Mouse (Mus musculus) brain, embryonic 18.5 days (tissue): ENCODE results near the gene Smad1.

Experiments used
- DNase-seq: peaks from one replicate; pipeline ENCODE4 v3.0.0-alpha.2; 2012; ENCODE audit warnings: low read depth, low spot score

Gene Smad1

GRCm38 (mm10) chr8:79382857-79383262, 16.5 kb downstream of the Smad1 start:
- DNase-seq = no peak

- no peak for DNase-seq
These were observed 17.5 kb downstream of the Smad1 start for GRCm38 (mm10) chr8:79381771-79382170.

GRCm38 (mm10) chr8:79380386-79380785, 18.9 kb downstream of the Smad1 start:
- no peak for DNase-seq

GRCm38 (mm10) chr8:79379971-79380370, 19.3 kb downstream of the Smad1 start:
- DNase-seq = no peak

DNA sequence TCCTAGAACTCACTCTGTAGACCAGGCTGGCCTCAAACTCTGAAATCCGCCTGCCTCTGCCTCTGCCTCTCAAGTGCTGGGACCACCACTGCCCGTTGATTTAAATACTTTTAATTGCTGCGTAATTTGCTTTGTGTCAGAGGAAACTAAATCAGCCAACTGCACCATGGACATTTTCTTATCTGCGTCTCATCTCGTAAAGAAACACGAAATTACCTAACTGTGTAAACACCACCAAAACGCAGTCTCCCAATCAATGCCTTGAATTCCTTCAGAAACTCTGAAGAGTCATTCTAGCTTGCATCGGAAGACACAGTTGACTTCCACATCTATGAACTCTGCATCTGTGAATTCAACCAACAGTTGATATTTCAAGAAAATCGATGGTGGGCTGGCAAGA, 22.7 kb downstream of the Smad1 start:
- no peak for DNase-seq

DNA sequence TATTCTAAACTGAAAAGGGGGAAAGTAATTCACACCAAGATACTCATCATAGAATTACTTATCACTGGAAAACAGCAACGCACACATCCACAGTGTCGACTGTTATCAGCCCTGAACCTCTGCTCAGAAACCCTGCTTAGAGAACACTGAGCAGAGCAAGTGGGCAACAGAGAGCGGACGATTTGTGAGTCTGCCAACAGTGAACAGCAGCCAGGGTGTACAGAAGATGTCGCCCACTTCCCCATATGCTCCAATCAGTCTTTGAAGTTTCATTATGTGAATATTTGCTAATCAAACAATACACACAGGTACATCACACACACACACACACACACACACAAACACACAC, 23.6 kb downstream of the Smad1 start:
- no peak for DNase-seq

- DNase-seq = no peak
These were observed 24.1 kb downstream of the Smad1 start for GRCm38 (mm10) chr8:79375074-79375774.

- DNase-seq = no peak
These were observed 24.9 kb downstream of the Smad1 start for GRCm38 (mm10) chr8:79374410-79374809.

GRCm38 (mm10) chr8:79373563-79373962, 25.8 kb downstream of the Smad1 start:
- DNase-seq = no peak

- DNase-seq = no peak
These were observed 26.4 kb downstream of the Smad1 start for GRCm38 (mm10) chr8:79372960-79373359.

- DNase-seq = no peak
These were observed 26.8 kb downstream of the Smad1 start for GRCm38 (mm10) chr8:79372521-79372920.

DNA sequence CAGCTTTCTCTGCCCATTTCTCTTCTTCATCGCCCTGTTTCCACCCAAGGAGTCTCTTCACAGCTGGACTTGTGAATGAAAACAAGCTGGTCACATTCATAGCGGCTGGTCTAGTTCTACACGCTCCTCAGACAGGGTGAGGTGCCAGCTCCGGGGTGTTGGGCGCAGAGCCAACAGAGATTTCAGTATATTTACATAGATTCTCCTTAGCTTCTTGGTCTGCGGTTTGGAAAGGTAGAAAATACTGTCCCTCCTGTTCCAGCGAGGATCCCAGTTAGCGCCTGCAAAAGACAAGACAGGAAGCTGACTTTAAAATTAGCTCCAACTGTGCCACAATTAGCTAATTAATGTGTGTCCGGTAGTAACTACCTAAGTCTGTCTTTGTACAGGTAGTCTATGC, 27.2 kb downstream of the Smad1 start:
- no peak for DNase-seq

DNA sequence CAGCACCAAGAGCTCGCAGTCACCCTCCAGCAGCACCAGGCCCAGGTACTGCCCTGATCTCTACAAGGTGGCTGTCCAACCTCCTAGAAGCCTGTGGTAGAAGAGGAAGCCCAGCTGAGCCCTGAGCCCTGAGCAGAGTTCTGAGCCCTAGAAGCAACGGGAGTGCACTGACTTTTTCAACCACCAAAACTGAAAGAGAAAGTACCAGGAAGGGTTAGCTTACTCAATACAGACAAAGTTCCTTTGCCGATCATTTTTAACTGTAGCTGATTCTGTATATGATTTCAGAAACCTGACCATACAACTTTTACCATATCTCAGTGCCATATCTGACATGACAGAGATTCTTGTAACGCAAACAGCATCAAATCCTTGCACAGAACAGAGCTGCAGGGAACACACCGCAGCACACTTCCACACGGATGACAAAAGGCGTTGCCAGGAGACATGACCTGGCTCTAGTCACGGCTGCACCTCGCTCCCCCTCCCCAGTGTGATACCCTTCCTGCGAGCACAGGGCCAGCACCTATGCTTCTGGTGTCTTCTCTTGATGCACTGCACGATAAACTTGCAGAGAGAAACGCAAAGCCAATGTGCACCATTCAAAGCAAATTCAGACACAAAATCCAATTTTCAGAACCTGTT, 28.6 kb downstream of the Smad1 start:
- no peak for DNase-seq

GRCm38 (mm10) chr8:79369163-79369562, 30.2 kb downstream of the Smad1 start:
- no peak for DNase-seq

GRCm38 (mm10) chr8:79367959-79368358, 31.4 kb downstream of the Smad1 start:
- no peak for DNase-seq

DNA sequence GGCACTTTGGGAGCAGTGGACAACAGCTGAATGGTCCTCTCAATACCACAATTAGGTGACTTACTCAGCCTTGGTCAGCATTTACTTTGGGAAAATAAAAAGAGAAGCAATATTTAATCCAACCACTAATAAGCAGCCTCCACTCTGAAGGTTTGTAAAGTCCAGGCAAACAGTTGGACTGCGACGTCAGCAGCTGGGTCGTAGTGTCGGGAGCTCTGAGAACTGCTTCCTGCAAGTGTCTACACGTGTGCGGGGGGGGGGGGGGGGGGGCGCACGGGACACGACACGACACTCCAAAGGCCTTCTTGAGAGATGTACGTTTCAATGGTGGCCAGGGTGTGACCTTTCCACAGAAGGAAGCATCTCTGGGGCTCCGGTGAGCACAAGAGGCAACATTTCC, 32.0 kb downstream of the Smad1 start:
- no peak for DNase-seq

- no peak for DNase-seq
These were observed 33.1 kb downstream of the Smad1 start for GRCm38 (mm10) chr8:79366227-79366626.

GRCm38 (mm10) chr8:79365707-79366106, 33.6 kb downstream of the Smad1 start:
- no peak for DNase-seq

GRCm38 (mm10) chr8:79364806-79365205, 34.5 kb downstream of the Smad1 start:
- no peak for DNase-seq

- no peak for DNase-seq
These were observed 36.9 kb downstream of the Smad1 start for GRCm38 (mm10) chr8:79362430-79362829.

DNA sequence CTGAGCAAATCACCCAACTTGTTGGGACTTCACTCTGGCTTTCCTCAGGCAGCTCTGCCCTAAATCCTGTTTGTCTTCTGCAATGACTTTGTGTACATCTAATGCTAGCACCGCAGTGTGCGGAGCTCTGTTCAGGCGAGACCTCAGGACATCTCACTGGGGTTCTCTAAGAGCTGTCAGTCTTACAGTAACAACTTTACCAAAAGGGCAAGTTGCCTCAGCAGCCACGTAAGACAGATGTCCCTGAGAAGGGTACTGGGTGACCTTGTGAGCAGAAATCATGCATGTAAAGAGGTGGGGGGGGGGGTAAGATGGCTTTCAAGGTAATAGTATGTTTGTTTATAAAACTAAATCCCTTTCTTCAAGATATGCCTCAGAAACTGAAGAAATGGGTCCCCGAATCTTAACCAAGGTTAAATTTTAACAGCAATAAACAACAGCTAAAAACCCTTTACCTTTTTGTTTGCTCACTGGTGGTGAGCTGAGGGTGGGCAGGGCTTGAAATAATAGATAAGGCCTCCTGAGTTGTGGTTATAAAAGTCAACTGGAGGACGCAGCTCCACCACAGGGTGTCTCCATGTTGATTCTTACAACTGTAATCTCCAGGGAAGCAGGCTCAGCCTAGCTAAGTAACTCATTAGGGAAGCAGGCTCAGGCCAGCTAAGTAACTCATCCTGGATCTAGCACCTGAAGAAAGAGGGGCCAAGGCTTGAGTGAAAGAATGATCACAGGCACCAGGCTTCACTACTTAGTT, 38.4 kb downstream of the Smad1 start:
- no peak for DNase-seq

GRCm38 (mm10) chr8:79360302-79360701, 39.0 kb downstream of the Smad1 start:
- DNase-seq = no peak
